Comparison of ENCODE assay signal across 8 mouse cellular contexts in the genomic region with DNA sequence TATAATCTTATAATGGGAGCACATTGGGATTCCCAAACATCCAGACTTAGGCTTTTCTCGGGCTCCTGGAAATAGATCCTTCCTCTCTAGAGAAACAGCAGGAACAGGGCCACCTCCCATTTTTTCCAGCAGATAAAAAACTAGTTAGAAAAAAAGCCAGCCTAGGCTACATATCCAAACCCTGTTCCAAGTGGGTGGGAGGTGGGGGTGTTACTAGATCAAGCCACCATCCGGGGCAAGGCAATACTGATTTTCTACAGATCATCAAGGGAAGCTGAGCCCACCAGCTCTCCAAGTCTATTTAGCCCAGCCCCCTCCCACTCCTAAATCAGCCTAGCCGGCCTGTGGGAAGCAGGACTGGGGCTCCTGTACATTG. TPM values are rescaled to one million over a fixed set of nuclear protein-coding genes. Genes with fewer than 3 reads are reported as not detected.
DNase-seq lines count a peak whose midpoint lies in the region; ATAC-seq lines count a peak whose summit lies in the region.

No protein-coding gene starts in this region.

- H3K36me3 ChIP-seq in forebrain, embryonic 10.5 days (replicated peaks) = peaks cover 48% of the 10 kb centered on the region
- H3K36me3 ChIP-seq in forebrain, embryonic 16.5 days (ENCODE audit: control insufficient read depth, insufficient read depth) = peaks cover 12% of the 10 kb centered on the region
- peaks cover 29% of the 10 kb centered on the region for H3K36me3 ChIP-seq in embryonic facial prominence, embryonic 12.5 days
- peaks cover 24% of the 10 kb centered on the region for H3K36me3 ChIP-seq in hindbrain, embryonic 15.5 days

- peak overlapping the region; percentile 61; the same call in 1 of the 2 replicates for H3K27ac ChIP-seq in forebrain, embryonic 10.5 days
- H3K27ac ChIP-seq in forebrain, embryonic 16.5 days (ENCODE audit: low read length) = no peak overlapping the region
- H3K27ac ChIP-seq in embryonic facial prominence, embryonic 12.5 days = 0 out of 2 replicates have a peak overlapping the region, but pooled peaks have one; percentile 57
- peak overlapping the region; percentile 24; the same call in 1 of the 2 replicates for H3K27ac ChIP-seq in hindbrain, embryonic 15.5 days (replicated peaks)

- no peak overlapping the region; the same call in 1 of the 2 replicates for H3K4me2 ChIP-seq in forebrain, embryonic 16.5 days (ENCODE audit: low read length)
- peak overlapping the region; percentile 98 for H3K4me2 ChIP-seq in embryonic facial prominence, embryonic 12.5 days (replicated peaks)
- peak overlapping the region; percentile 82 for H3K4me2 ChIP-seq in hindbrain, embryonic 15.5 days

- no peak for ATAC-seq in forebrain, embryonic 16.5 days
- no peak for ATAC-seq in embryonic facial prominence, embryonic 12.5 days (ENCODE audit: insufficient number of reproducible peaks, insufficient read depth, low FRiP score, low TSS enrichment)
- no peak for ATAC-seq in hindbrain, embryonic 15.5 days (ENCODE audit: low FRiP score, low read depth)

- H3K27me3 ChIP-seq in forebrain, embryonic 10.5 days (ENCODE audit: poor library complexity, severe bottlenecking) = peaks cover 13% of the 10 kb centered on the region; the same call in 1 of the 2 replicates
- H3K27me3 ChIP-seq in forebrain, embryonic 16.5 days (replicated peaks; ENCODE audit: control insufficient read depth, insufficient read depth, low read length) = no peaks in the 10 kb centered on the region
- no peaks in the 10 kb centered on the region for H3K27me3 ChIP-seq in embryonic facial prominence, embryonic 12.5 days
- H3K27me3 ChIP-seq in hindbrain, embryonic 15.5 days = no peaks in the 10 kb centered on the region

- DNase-seq in forebrain, embryonic 10.5 days (ENCODE audit: extremely low spot score, low spot score) = no peak
- DNase-seq in lung, postnatal 10 days = peak; percentile 38
- no peak for DNase-seq in urinary bladder, postnatal 10 days (ENCODE audit: low spot score)
- DNase-seq in layer of hippocampus, adult 11-12 months (ENCODE audit: low spot score) = no peak
- DNase-seq in right cerebral cortex, postnatal 36 days (ENCODE audit: low spot score in 2 of 2) = no peak

- no peak overlapping the region for H3K9ac ChIP-seq in forebrain, embryonic 16.5 days (replicated peaks; ENCODE audit: low read depth, low read length)
- peak overlapping the region; percentile 31; the same call in 1 of the 2 replicates for H3K9ac ChIP-seq in embryonic facial prominence, embryonic 12.5 days
- no peak overlapping the region for H3K9ac ChIP-seq in hindbrain, embryonic 15.5 days

- H3K4me1 ChIP-seq in forebrain, embryonic 10.5 days = peaks cover 52% of the 10 kb centered on the region
- H3K4me1 ChIP-seq in forebrain, embryonic 16.5 days (replicated peaks; ENCODE audit: control insufficient read depth, insufficient read depth, low read length) = peaks cover 27% of the 10 kb centered on the region
- H3K4me1 ChIP-seq in embryonic facial prominence, embryonic 12.5 days = peaks cover 23% of the 10 kb centered on the region
- peaks cover 35% of the 10 kb centered on the region for H3K4me1 ChIP-seq in hindbrain, embryonic 15.5 days (replicated peaks)

- 73% methylated on average over 3 of the region's 3 CpGs for WGBS in forebrain, embryonic 10.5 days
- WGBS in forebrain, embryonic 16.5 days = 61% methylated on average over 3 of the region's 3 CpGs
- 51% methylated on average over 3 of the region's 3 CpGs for WGBS in embryonic facial prominence, embryonic 12.5 days
- 65% methylated on average over 3 of the region's 3 CpGs for WGBS in hindbrain, embryonic 15.5 days

- peak overlapping the region; percentile 66 for H3K4me3 ChIP-seq in forebrain, embryonic 10.5 days
- no peak overlapping the region for H3K4me3 ChIP-seq in forebrain, embryonic 16.5 days (replicated peaks; ENCODE audit: low read length)
- peak overlapping the region; percentile 63; the same call in 1 of the 2 replicates for H3K4me3 ChIP-seq in embryonic facial prominence, embryonic 12.5 days
- H3K4me3 ChIP-seq in hindbrain, embryonic 15.5 days = peak overlapping the region; percentile 56; the same call in 1 of the 2 replicates

- H3K9me3 ChIP-seq in forebrain, embryonic 10.5 days = no peaks in the 10 kb centered on the region
- H3K9me3 ChIP-seq in forebrain, embryonic 16.5 days (ENCODE audit: control insufficient read depth, low read length) = no peaks in the 10 kb centered on the region
- no peaks in the 10 kb centered on the region for H3K9me3 ChIP-seq in embryonic facial prominence, embryonic 12.5 days
- no peaks in the 10 kb centered on the region for H3K9me3 ChIP-seq in hindbrain, embryonic 15.5 days

RNA-seq across cellular contexts. Expression of gene Prkd2, which starts 2.0 kb away (rescaled TPM):
- 9.6 and 10.7 TPM in 2 replicates for polyA plus RNA-seq in forebrain, embryonic 10.5 days (2016; fragmentation: Nextera tagmentation; extraction: Ambion mirVana)
- polyA plus RNA-seq in forebrain, embryonic 16.5 days (2015; fragmentation: Nextera tagmentation; extraction: Ambion mirVana) = 6.6 TPM in 2 replicates
- polyA plus RNA-seq in embryonic facial prominence, embryonic 12.5 days (2016; fragmentation: Nextera tagmentation; extraction: Ambion mirVana) = 15.3 and 16.8 TPM in 2 replicates
- polyA plus RNA-seq in hindbrain, embryonic 15.5 days (2015; fragmentation: Nextera tagmentation; extraction: Ambion mirVana) = 6.2 and 6.7 TPM in 2 replicates

RNA-seq across cellular contexts. Expression of gene Fkrp, which starts 28.2 kb away (rescaled TPM):
- 26.3 and 27.2 TPM in 2 replicates for polyA plus RNA-seq in forebrain, embryonic 10.5 days (2016; fragmentation: Nextera tagmentation; extraction: Ambion mirVana)
- polyA plus RNA-seq in forebrain, embryonic 16.5 days (2015; fragmentation: Nextera tagmentation; extraction: Ambion mirVana) = 23.1 and 29.0 TPM in 2 replicates
- polyA plus RNA-seq in embryonic facial prominence, embryonic 12.5 days (2016; fragmentation: Nextera tagmentation; extraction: Ambion mirVana) = 31.4 and 33.6 TPM in 2 replicates
- polyA plus RNA-seq in hindbrain, embryonic 15.5 days (2015; fragmentation: Nextera tagmentation; extraction: Ambion mirVana) = 46.5 and 50.9 TPM in 2 replicates

RNA-seq across cellular contexts. Expression of gene Strn4, which starts 29.0 kb away (rescaled TPM):
- polyA plus RNA-seq in forebrain, embryonic 10.5 days (2016; fragmentation: Nextera tagmentation; extraction: Ambion mirVana) = 120 and 122 TPM in 2 replicates
- 189 and 204 TPM in 2 replicates for polyA plus RNA-seq in forebrain, embryonic 16.5 days (2015; fragmentation: Nextera tagmentation; extraction: Ambion mirVana)
- polyA plus RNA-seq in embryonic facial prominence, embryonic 12.5 days (2016; fragmentation: Nextera tagmentation; extraction: Ambion mirVana) = 149 and 152 TPM in 2 replicates
- polyA plus RNA-seq in hindbrain, embryonic 15.5 days (2015; fragmentation: Nextera tagmentation; extraction: Ambion mirVana) = 171 and 184 TPM in 2 replicates

RNA-seq across cellular contexts. Expression of gene Dact3, which starts 30.4 kb away (rescaled TPM):
- polyA plus RNA-seq in forebrain, embryonic 10.5 days (2016; fragmentation: Nextera tagmentation; extraction: Ambion mirVana) = 1.9 and 2.2 TPM in 2 replicates
- 2.1 and 2.6 TPM in 2 replicates for polyA plus RNA-seq in forebrain, embryonic 16.5 days (2015; fragmentation: Nextera tagmentation; extraction: Ambion mirVana)
- polyA plus RNA-seq in embryonic facial prominence, embryonic 12.5 days (2016; fragmentation: Nextera tagmentation; extraction: Ambion mirVana) = 13.4 and 14.6 TPM in 2 replicates
- 5.1 and 5.6 TPM in 2 replicates for polyA plus RNA-seq in hindbrain, embryonic 15.5 days (2015; fragmentation: Nextera tagmentation; extraction: Ambion mirVana)

RNA-seq across cellular contexts. Expression of gene Gng8, which starts 46.9 kb away (rescaled TPM):
- polyA plus RNA-seq in forebrain, embryonic 10.5 days (2016; fragmentation: Nextera tagmentation; extraction: Ambion mirVana) = 5.5 and 6.6 TPM in 2 replicates
- polyA plus RNA-seq in forebrain, embryonic 16.5 days (2015; fragmentation: Nextera tagmentation; extraction: Ambion mirVana) = 1.9 and 4.5 TPM in 2 replicates
- polyA plus RNA-seq in embryonic facial prominence, embryonic 12.5 days (2016; fragmentation: Nextera tagmentation; extraction: Ambion mirVana) = 21.5 and 22.7 TPM in 2 replicates
- polyA plus RNA-seq in hindbrain, embryonic 15.5 days (2015; fragmentation: Nextera tagmentation; extraction: Ambion mirVana) = 1.3 and 5.3 TPM in 2 replicates
